Mouse (Mus musculus) monocyte, adult 5-6 weeks (primary cell): ENCODE data around the gene Fbxl18. TPM values are rescaled to one million over a fixed set of nuclear protein-coding genes. Genes with fewer than 3 reads are reported as not detected.

Experiments
- ATAC-seq: fragments of 153-309, 156-312 bp; replicated peaks from 2 replicates; pipeline ENCODE4 v1.8.0; 2017; ENCODE audit warnings: mild to moderate bottlenecking; ENCODE audit not compliant: low TSS enrichment, insufficient number of reproducible peaks, severe bottlenecking, poor library complexity, low FRiP score
- total RNA-seq: library from RNA; stranded (forward); fragments of 200-1000, 200-491, 200-594 nt; gene quantifications from 3 replicates; pipeline ENCODE4 v1.2.3, GENCODE M21; 2017

Fbxl18 gene
- total RNA-seq, 1 experiment from 2014 or later: 2.3 TPM

DNA sequence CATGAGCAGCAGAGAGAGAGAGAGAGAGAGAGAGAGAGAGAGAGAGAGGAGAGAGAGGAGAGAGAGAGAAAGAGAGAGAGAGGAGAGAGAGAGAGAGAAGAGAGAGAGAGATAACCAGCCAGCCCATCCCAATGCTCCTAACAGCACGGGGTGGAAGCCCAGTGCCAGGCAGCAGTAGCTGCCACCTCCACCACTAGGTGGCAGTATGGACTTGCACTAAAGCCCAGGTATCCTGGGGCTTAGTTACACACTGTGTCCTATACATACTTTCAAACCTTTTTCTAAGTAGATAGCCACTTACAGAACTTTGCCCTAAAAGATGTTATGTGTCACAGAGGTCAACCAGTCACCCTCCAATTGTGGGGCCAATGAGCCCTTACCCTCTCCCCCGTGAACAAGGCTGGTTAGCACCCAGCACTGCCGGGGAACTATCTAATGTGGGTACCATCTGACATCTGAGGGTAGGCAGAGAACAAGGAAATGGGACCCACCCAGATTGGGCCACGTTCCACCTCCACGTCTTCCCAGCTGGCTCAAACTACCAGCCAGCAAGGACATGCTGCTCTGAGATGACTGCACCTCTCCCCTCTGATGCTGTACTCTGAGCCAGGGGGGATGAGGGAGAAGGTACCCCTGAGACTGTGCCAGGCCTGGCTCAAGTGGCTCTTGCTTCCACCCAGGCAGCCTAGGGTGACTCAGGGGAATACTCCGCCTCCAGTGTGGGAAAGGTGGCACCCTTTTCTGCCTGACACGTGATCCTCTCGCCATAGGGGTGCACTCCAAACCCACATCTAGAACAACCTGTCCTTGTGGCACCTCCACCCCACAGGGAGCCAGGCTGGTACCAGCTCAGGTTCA is 15.7 kb downstream of the Fbxl18 start:
- peak; percentile 65 for ATAC-seq

DNA sequence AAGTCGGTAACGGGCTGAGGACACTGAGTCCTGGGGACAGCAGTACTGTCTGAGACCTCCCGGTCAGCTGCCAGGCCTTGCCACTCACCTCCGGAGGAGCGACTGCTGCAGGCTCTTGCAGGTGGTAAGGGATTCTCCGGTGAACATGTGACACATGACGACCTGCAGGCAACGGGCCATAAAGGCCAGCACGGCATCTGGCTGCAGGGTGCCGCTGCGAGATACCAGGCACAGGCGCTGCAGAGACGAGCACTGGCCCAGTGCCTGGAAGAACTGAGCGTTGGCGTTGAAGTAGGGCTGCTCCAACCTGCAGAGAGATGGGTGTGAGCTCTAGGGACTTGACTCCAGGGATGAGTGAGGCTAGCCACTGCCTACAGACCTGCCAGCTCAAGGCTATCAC is 16.7 kb downstream of the Fbxl18 start:
- ATAC-seq: no peak

DNA sequence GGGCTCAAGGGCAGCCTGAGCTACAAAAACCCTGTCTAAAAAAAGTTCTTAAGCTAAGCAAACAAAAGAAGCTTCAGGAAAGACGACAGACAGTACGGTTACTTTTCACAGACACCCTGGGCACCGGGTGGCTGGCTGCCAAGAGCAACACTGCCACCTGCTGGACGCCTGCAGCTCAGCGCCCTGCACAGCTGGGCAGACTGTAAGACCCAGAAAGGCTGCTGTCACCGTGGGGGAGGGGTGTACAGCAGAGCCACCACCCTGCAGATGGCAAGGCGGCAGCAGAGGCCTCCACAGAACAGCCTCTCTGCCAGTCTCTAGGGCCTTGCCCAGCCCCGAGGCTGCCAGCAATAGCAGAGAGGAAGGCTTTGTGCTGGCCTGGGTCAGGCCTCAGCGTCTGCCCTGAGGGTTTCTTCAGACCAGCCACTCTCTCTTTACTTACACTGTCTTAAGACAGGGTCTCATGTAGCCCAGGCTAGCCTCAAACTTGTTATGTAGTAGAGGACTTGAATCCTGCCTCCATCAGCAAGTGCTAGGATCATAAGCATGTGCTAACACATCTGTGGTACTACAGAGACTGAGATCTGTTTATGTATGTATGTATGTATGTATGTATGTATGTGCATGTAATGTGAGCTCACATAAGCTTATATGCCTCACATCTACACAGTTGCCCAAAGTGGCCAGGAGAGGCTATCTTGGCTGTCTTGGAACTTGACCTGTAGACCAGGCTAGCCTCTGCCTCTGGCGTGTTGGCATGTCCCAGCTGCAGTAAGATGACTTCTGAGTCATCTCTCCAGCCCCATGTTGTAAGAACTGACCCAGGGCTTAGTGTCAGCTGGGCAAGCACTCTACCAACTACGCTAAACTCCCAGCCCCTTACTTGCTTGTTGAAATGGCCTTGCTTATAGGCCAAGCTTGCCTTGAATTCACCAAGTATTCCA is 17.6 kb downstream of the Fbxl18 start:
- peak; percentile 59; the same call in 1 of the 2 replicates for ATAC-seq

DNA sequence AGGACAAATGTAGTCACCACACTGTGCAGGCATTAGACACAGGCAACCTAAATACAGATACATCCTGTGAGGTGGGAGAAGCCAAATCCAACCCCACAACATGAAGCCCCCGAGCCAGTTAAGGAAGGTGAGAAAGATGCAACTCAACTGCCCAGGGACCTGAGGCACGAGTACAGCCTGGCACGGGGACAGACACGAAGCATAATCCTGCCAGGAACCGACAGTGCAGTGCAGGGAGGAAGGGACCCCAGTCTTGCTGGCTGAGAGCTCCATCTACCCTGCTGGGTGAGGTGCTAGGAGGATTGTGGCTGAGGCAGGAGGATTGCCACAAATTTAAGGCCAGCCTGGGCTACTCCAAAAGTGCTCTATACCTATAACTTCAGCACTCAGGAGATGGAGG is 18.3 kb downstream of the Fbxl18 start:
- no peak for ATAC-seq

DNA sequence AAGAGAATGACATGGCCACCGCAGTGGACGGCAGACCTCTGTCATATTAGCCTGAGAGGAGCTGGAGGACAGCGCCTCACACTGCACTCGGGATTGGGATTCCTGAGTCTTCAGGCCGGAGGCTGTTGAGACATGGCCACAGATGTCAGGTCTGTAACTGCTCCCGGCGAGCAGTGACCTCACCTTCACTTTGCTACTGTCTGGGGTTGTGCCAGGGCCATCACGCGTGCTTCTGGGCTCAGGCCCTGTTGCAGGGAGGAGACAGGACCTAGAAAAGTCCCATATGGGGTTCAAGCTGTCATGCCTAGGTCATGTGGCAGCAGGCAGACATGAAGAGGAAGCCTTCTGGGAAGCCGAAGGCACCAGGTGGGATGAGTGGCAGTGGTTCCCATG is 19.7 kb downstream of the Fbxl18 start:
- no peak for ATAC-seq

DNA sequence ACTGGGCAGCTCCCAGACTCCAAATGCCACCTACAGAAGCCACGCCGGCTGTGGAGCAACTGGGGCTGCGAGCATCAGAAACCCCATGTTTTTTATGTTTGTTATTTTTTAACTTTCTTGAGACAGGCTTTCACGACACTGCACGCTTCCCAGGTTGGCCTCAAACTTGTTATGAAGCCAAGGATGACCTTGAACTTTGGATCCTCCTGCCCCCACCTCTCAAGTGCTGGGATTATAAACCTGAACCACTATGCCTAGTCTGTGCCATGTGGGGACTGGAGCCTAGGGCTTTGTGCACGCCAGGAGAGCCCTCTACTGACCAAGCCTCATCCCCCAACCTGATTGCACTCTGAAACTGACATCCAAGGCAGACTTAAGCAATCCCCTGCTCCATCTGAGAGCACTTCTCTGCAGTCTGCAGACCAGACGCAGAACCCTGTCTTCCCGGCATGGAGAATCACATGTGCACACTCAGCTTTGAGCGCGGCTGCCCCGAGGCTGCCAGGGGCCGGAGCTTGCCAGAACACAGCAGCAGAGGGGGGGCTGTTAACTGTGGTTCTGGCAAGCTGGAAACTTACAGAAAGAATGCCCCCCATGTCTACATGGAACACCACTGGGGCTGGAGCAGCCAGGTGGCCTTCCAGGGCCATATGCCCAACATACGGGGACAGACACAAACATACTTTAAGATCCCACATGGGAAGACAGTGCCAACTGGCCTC is 20.3 kb downstream of the Fbxl18 start:
- no peak for ATAC-seq

DNA sequence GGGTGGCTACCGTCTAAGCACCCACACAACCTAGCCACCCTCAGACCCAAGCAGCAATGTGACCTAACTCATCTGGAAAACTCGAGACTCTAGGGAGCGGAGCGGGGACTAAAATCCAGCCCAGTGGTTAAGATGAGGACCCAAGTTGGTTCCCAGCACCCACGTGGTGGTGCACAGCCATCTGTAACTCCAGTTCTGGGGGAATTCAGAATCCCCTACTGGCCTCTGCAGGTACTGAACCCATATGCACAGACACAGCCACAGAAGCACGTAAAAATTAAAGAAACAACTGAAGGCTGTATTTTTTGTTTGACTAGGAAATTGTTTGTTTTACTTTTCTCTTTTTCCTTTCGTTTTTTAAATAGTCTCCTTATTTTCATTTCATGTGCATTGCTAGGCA is 21.5 kb downstream of the Fbxl18 start:
- no peak for ATAC-seq

DNA sequence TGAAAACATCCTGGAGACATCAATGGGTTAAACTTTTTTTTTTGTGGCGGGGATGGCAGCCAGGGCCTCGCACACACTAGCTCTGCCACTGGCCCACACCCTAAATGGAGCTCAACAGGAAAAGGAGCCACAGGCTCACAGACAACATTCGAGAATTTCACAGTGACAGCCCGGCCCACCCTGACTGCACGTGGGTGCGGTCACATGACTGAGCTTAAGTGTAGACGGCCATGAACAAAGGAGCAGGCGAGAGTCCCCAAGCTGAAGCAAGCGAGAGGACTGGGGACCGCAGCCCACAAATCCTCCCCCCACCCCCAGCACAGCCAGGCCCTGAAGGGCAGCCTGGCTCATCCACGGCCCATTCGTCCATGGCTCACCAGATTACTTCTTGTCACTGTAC is 23.5 kb downstream of the Fbxl18 start:
- no peak for ATAC-seq

DNA sequence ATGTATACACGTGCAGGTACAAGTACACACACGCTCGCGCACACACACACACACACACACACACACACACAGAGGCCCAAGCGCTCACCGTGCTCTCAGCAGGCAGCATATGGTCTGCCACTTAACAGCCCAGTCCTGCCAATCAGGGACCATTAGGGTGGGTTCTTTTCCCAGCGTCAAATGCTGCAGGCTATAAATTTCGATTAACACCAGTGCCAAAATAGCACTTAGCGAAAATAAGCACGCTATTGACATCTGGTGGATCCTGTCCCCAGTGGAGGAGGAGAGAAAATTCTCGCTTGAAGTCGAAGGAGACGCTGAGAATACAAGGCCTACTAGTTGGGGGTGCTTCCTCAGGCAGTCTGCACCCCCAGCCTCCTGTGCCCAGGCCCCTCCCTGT is 25.8 kb downstream of the Fbxl18 start:
- ATAC-seq: no peak

DNA sequence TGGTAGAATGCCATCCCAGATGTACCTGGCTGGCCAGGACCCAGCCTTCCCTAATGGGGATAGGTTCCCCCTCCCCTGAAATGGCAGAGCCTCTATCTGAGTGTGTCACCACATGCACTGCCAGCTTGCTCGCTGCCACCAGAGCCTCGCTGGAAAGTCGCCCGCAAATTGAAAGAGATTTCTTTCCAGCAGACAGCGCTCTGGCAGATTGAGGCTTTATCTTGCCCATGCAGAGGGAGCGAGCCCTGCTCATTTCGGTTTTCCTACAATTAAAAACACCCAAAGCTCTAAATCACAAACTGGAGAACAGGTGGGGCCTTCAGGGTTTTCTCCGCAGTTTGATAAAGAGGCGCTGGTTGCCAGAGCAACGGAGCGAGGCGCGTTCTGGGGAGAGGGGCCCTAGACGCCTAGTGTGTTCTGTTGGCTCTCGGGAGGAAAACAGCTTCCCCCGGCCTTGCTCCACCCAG is 37.4 kb downstream of the Fbxl18 start:
- ATAC-seq: no peak

DNA sequence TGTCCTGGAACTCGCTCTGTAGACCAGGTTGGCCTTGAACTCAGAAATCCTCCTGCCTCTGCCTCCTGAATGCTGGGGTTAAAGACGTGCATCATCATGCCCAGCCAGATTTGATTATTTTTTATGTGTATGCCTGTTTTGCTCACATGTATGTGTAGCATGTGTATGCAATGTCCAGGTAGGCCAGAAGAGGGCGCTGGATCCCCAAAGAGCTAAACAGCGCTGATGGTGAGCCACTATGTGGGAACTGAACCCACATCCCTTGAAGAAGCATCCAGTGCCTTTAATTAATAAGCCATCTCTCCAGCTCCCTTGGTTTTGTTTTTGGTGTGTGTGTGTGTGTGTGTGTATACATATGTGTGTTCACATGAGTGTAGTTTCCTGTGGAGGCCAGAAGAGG is 38.8 kb downstream of the Fbxl18 start:
- ATAC-seq: no peak

DNA sequence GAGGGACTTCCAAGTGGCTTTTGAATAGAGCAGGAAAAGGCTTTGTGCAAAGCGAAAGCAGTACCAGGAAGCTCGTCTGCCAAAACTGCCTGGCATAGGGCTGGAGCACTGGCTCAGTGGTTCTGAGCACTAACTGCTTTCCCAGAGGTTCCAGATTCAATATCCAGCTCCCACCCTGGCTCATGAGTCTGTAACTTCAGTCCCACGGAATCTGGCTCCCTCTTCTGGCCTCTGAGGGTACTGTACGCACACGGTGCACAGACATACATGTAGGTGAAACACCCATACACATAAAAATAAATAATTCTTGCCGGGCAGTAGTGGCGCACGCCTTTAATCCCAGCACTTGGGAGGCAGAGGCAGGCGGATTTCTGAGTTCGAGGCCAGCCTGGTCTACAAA is 40.3 kb downstream of the Fbxl18 start:
- ATAC-seq: no peak

DNA sequence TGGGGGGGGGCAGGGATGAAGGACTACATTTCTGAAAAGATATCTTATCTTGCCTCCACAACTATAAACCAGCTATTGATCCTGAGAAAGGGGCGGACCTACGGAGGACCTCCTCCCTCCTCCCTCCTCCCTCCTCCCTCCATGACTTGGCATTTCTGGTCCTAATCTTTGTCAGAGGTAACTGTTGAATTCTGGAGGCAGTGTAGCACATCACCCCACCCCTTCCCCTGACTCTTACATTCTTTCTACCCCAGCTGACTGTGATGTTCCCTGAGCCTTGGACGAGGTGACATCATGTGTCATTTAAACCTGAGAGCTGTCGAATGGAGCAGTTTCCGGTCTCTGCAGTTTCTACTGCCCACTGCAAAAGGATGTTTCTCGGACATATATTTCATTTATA is 41.6 kb downstream of the Fbxl18 start:
- no peak for ATAC-seq

DNA sequence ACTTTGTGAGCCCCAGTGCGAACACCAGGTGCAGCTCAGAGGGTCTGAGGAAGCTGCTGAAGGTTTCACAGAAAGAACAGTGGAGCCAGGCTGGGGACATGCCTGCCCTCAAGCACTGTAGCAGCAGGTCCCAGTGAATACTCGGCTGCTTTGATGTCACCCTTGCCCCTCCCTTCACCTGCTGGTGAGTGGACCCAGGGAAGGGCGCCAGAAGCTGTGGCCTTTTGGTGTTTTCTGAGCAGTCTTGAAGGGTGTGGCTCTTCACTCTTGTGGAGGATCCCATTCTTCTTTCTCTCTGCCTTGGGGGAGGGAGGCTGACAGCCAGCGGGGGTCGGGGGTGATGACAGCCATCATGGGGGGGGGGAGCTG is 43.6 kb downstream of the Fbxl18 start:
- no peak for ATAC-seq

DNA sequence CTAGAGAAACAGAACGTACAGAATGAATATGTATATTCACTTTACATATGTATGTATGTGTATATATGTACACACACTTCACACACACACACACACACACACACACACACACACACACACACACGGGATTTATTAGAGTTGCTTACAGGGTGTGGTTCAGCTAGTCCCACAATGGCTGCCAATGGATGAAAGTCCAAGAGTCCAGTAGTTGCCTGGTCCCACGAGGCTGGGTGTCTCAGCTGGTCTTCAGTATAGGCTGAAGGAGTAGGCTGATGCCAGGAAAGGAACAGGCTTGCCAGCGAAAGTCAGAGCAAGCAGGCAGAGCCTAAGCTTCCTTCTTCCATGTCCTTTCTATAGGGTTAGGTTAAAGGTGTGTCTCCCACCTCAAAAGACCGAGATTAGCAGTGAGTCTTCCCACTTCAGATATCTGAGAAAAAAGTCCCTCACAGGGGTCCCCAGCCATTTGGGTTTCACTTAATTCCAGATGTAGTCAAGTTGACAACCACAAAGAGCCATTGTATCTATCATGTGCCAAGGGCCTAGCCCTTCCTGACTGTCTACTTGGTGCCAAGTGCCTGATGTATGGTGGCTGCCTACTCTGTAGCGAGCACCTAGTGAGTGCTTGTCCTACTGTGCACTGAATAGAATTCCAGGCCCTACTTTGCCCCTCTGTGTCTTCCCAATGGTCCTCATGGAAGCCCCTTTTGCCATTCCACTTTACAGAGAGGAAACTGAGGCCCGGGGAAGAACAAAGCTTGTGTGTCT is 44.1 kb downstream of the Fbxl18 start:
- ATAC-seq: no peak

DNA sequence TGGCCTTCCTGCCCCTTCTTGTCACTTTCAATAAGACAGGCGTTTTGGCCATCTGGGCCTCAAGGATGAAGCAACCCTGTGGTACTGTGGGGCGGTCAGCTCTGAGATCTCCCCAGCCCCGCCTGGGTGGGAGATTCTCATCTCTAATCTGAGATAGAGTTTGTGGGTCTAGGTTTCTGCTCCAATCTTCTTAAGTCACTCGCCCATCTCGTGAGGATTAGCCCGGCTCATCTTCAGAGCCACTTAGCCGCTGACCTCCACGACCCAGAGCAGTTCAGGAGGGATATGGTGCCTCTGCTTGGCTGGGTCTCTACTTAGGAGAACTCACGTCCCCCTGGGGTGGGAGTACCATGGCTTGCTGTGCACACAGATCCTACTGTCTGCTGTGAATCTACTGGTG is 44.7 kb downstream of the Fbxl18 start:
- no peak for ATAC-seq

DNA sequence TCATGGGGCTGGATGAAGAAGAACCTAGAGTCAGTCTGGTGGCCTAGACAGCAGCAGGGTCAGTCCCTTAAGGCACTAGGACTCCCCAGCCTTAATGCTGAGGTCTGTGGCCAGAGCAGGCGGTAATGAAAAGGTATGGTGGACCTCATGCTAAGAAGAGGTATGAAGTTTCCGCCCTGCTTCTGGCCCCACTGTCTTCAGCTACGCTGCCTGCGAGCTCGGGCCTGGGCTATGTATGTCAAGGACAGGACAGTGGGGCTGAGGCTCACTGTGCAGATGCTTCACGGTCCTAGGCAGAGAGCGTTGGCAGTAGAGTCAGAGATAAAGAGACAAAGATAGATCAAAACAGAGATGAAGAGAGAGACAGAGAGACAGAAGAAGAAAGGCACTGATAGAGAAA is 46.3 kb downstream of the Fbxl18 start:
- no peak for ATAC-seq

DNA sequence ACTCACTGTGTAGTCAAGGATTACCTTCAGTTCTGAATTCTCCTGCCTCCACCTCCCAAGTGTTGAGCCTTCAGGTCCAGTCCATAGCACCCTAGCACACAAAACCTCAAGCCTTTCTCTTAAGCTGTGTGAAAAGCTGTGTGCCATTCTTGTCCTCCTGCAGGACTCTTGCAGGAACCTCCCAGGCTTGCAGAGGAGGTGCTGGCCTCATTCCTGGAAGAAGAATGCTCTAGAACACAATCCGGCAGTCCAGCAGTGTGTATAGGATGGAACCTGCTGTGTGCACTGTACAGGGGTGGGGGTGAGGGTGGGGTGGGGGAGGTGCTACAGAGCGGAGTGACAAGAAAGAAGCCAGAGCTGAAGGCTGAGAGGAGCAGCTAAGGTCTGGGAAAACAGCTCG is 47.1 kb downstream of the Fbxl18 start:
- no peak for ATAC-seq
